Mouse (Mus musculus) myocyte (in vitro differentiated cells): ENCODE measurements around the gene Oser1.
A peak's percentile ranks its signal among the peaks of the same experiment; 100 is the strongest.

Source experiments
- CEBPB ChIP-seq: IDR thresholded peaks from 2 replicates; pipeline ENCODE4 v1.6.1; 2011; ENCODE audit warnings: mild to moderate bottlenecking, moderate library complexity; ENCODE audit not compliant: poor library complexity, insufficient read depth, severe bottlenecking
- E2F4 ChIP-seq: IDR thresholded peaks from one replicate; pipeline ENCODE4 v1.6.1; 2011; ENCODE audit warnings: mild to moderate bottlenecking, control low read depth, moderate library complexity; ENCODE audit not compliant: insufficient read depth
- MAX ChIP-seq: IDR thresholded peaks from one replicate; pipeline ENCODE4 v1.6.1; 2011; ENCODE audit warnings: low read depth, mild to moderate bottlenecking, control low read depth
- MYOD1 ChIP-seq, 3 experiments: IDR thresholded peaks; one replicate each; pipeline ENCODE4 v1.6.1; 2011; ENCODE audit warnings: control low read depth in 2 of 3, low read depth in 2 of 3, mild to moderate bottlenecking in 2 of 3, moderate library complexity in 1 of 3; ENCODE audit not compliant: insufficient read length in 2 of 3, control insufficient read depth in 1 of 3
- MYOG ChIP-seq, 3 experiments: IDR thresholded peaks; one replicate each; pipeline ENCODE4 v1.6.1; 2011; ENCODE audit warnings: control low read depth in 2 of 3, low read depth in 2 of 3, mild to moderate bottlenecking in 2 of 3; ENCODE audit not compliant: insufficient read length in 2 of 3, control insufficient read depth in 1 of 3, insufficient read depth in 1 of 3
- POLR2A ChIP-seq: IDR thresholded peaks from one replicate; pipeline ENCODE4 v1.6.1; 2011; ENCODE audit warnings: low read depth, mild to moderate bottlenecking, control low read depth, moderate library complexity; ENCODE audit not compliant: insufficient read length
- POLR2AphosphoS2 ChIP-seq: IDR thresholded peaks from one replicate; pipeline ENCODE4 v1.6.1; 2011; ENCODE audit warnings: low read depth, control low read depth; ENCODE audit not compliant: insufficient read length
- SRF ChIP-seq: IDR thresholded peaks from one replicate; pipeline ENCODE4 v1.6.1; 2011; ENCODE audit warnings: low read depth; ENCODE audit not compliant: control insufficient read depth, insufficient read length
- TCF12 ChIP-seq: IDR thresholded peaks from one replicate; pipeline ENCODE4 v1.6.1; 2011; ENCODE audit warnings: mild to moderate bottlenecking, control low read depth; ENCODE audit not compliant: poor library complexity, insufficient read depth, severe bottlenecking
- TCF3 ChIP-seq: IDR thresholded peaks from one replicate; pipeline ENCODE4 v1.6.1; 2011; ENCODE audit warnings: low read depth, control low read depth; ENCODE audit not compliant: insufficient read length
- USF1 ChIP-seq: IDR thresholded peaks from one replicate; pipeline ENCODE4 v1.6.1; 2011; ENCODE audit warnings: low read depth, mild to moderate bottlenecking, control low read depth, moderate library complexity

- TF ChIP-seq POLR2A (no peak), TCF12 (no peak), POLR2AphosphoS2 (peak; percentile 31), SRF (no peak), MYOD1 (IDR thresholded peaks at IDR 0.05; ENCODE audit: control insufficient read depth in 1 of 3, insufficient read length in 2 of 3, low read depth in 2 of 3) (peak in 1 of 3 experiments; percentile 12), USF1 (peak; percentile 81), CEBPB (no peak), MYOG (IDR thresholded peaks at IDR 0.05; ENCODE audit: control insufficient read depth in 1 of 3, insufficient read depth in 1 of 3, insufficient read length in 2 of 3, low read depth in 2 of 3) (peak in 1 of 3 experiments; percentile 50), MAX (no peak), TCF3 (no peak), E2F4 (no peak)
These were observed 42.3 kb upstream of the Oser1 start for GRCm38 (mm10) chr2:163466771-163467170.
